Comparison of ENCODE assay signal across 21 mouse cellular contexts in genomic region chr13:39834521-39835245, GRCm38 (mm10).
DNase-seq lines count a peak whose midpoint lies in the region; ATAC-seq lines count a peak whose summit lies in the region.
"Had no signal": no experiment of that assay in that cellular context is flagged by ENCODE, and none has a peak within 500 bp of the region (broad histone marks: within the 10 kb centered on the region; RNA-seq: fewer than 3 reads in every experiment).

No protein-coding gene starts in this region.

- peak; percentile 14 for DNase-seq in cerebellum, adult 9-10 months
- DNase-seq in cerebellum, adult 11 months = no peak
- no peak for DNase-seq in hindbrain, embryonic 14.5 days (ENCODE audit: low spot score)
- DNase-seq in neural tube, embryonic 10.5 days (ENCODE audit: extremely low spot score, low spot score) = no peak
- DNase-seq in thymus, postnatal 14 days = no peak
- DNase-seq in thymus, postnatal 10 days (ENCODE audit: low spot score in 2 of 2) = no peak
- DNase-seq: adrenal gland, postnatal 10 days; embryo, embryonic 11 days; heart, adult 18-20 months; lung, adult 18-20 months; lung, postnatal 36 days; spleen, adult 18-20 months; thymus, postnatal 36 days had no signal

- H3K4me1 ChIP-seq in hindbrain, embryonic 14.5 days (replicated peaks; ENCODE audit: control insufficient read depth, insufficient read depth, low read length) = 0 out of 2 replicates have a peak, but pooled peaks cover 4% of the 10 kb centered on the region
- H3K4me1 ChIP-seq in hindbrain, embryonic 13.5 days (replicated peaks) = peaks cover 9% of the 10 kb centered on the region
- H3K4me1 ChIP-seq in neural tube, embryonic 14.5 days (ENCODE audit: control insufficient read depth, insufficient read depth, low read length) = no peaks in the 10 kb centered on the region
- H3K4me1 ChIP-seq: kidney, embryonic 15.5 days; limb, embryonic 15.5 days; neural tube, embryonic 12.5 days; stomach, embryonic 15.5 days had no signal

- H3K27me3 ChIP-seq in hindbrain, embryonic 14.5 days (ENCODE audit: control insufficient read depth, insufficient read depth, low read length) = no peaks in the 10 kb centered on the region
- H3K27me3 ChIP-seq in hindbrain, embryonic 13.5 days = no peaks in the 10 kb centered on the region
- no peaks in the 10 kb centered on the region for H3K27me3 ChIP-seq in neural tube, embryonic 14.5 days (ENCODE audit: control insufficient read depth, insufficient read depth, low read length)
- H3K27me3 ChIP-seq: CH12.LX; kidney, embryonic 15.5 days; limb, embryonic 15.5 days; midbrain, embryonic 12.5 days; neural tube, embryonic 12.5 days; stomach, embryonic 15.5 days had no signal

- no peaks in the 10 kb centered on the region for H3K9me3 ChIP-seq in hindbrain, embryonic 14.5 days (ENCODE audit: control insufficient read depth, low read length)
- no peaks in the 10 kb centered on the region for H3K9me3 ChIP-seq in hindbrain, embryonic 13.5 days
- no peaks in the 10 kb centered on the region for H3K9me3 ChIP-seq in neural tube, embryonic 14.5 days (ENCODE audit: control insufficient read depth, low read length)
- H3K9me3 ChIP-seq: kidney, embryonic 15.5 days; limb, embryonic 15.5 days; midbrain, embryonic 12.5 days; neural tube, embryonic 12.5 days; stomach, embryonic 15.5 days had no signal

- no peak overlapping the region; the same call in 1 of the 2 replicates for H3K9ac ChIP-seq in hindbrain, embryonic 14.5 days
- H3K9ac ChIP-seq in hindbrain, embryonic 13.5 days = no peak overlapping the region
- H3K9ac ChIP-seq in neural tube, embryonic 14.5 days (replicated peaks; ENCODE audit: low read depth, low read length) = no peak overlapping the region
- H3K9ac ChIP-seq: kidney, embryonic 15.5 days; limb, embryonic 15.5 days; midbrain, embryonic 12.5 days; neural tube, embryonic 12.5 days; stomach, embryonic 15.5 days had no signal

- ATAC-seq in hindbrain, embryonic 14.5 days (ENCODE audit: low FRiP score) = no peak
- no peak for ATAC-seq in hindbrain, embryonic 13.5 days (ENCODE audit: low FRiP score)
- ATAC-seq in neural tube, embryonic 14.5 days (ENCODE audit: low read depth) = peak; percentile 34; the same call in 1 of the 2 replicates

- H3K4me2 ChIP-seq in hindbrain, embryonic 14.5 days (replicated peaks) = no peak overlapping the region
- no peak overlapping the region for H3K4me2 ChIP-seq in hindbrain, embryonic 13.5 days
- no peak overlapping the region for H3K4me2 ChIP-seq in neural tube, embryonic 14.5 days (ENCODE audit: low read depth, low read length)
- H3K4me2 ChIP-seq: kidney, embryonic 15.5 days; limb, embryonic 15.5 days; midbrain, embryonic 12.5 days; neural tube, embryonic 12.5 days; stomach, embryonic 15.5 days had no signal

- H3K27ac ChIP-seq in hindbrain, embryonic 14.5 days = peak overlapping the region; percentile 20; the same call in 1 of the 2 replicates
- H3K27ac ChIP-seq in hindbrain, embryonic 13.5 days = no peak overlapping the region
- H3K27ac ChIP-seq in neural tube, embryonic 14.5 days (ENCODE audit: low read depth, low read length) = no peak overlapping the region; the same call in 1 of the 2 replicates
- H3K27ac ChIP-seq: kidney, embryonic 15.5 days; limb, embryonic 15.5 days; midbrain, embryonic 12.5 days; neural tube, embryonic 12.5 days; stomach, embryonic 15.5 days had no signal

- H3K36me3 ChIP-seq in hindbrain, embryonic 14.5 days (replicated peaks; ENCODE audit: control insufficient read depth, insufficient read depth) = no peaks in the 10 kb centered on the region
- H3K36me3 ChIP-seq in hindbrain, embryonic 13.5 days = no peaks in the 10 kb centered on the region
- H3K36me3 ChIP-seq in neural tube, embryonic 14.5 days (ENCODE audit: control insufficient read depth, insufficient read depth, low read length) = no peaks in the 10 kb centered on the region
- H3K36me3 ChIP-seq: kidney, embryonic 15.5 days; limb, embryonic 15.5 days; midbrain, embryonic 12.5 days; neural tube, embryonic 12.5 days; stomach, embryonic 15.5 days had no signal

- no peak overlapping the region for H3K4me3 ChIP-seq in hindbrain, embryonic 14.5 days (replicated peaks; ENCODE audit: low read length)
- H3K4me3 ChIP-seq in hindbrain, embryonic 13.5 days = no peak overlapping the region
- H3K4me3 ChIP-seq in neural tube, embryonic 14.5 days (ENCODE audit: low read depth, low read length) = no peak overlapping the region
- H3K4me3 ChIP-seq: kidney, embryonic 15.5 days; limb, embryonic 15.5 days; midbrain, embryonic 12.5 days; neural tube, embryonic 12.5 days; stomach, embryonic 15.5 days had no signal

- 58% methylated on average over 9 of the region's 9 CpGs for WGBS in hindbrain, embryonic 14.5 days
- 75% methylated on average over 9 of the region's 9 CpGs for WGBS in hindbrain, embryonic 13.5 days
- WGBS in neural tube, embryonic 14.5 days = 67% methylated on average over 9 of the region's 9 CpGs
